Mouse (Mus musculus) kidney, adult 2 months (tissue): Measurements from ENCODE around the gene Kdelc2.

ENCODE experiments used
- CTCF ChIP-seq: fragments of 200-500 bp; conservative IDR thresholded peaks from 2 replicates; pipeline ENCODE4 v1.5.1; 2011; ENCODE audit warnings: low read depth, mild to moderate bottlenecking, control low read depth, low read length, moderate library complexity, mixed read lengths; ENCODE audit not compliant: insufficient read depth, insufficient read length
- POLR2A ChIP-seq: fragments of 200-500 bp; IDR thresholded peaks from one replicate; pipeline ENCODE4 v1.6.1; 2011; ENCODE audit warnings: low read depth, low read length, control low read depth

- TF ChIP-seq CTCF (no peak), POLR2A (no peak)
Measured at GRCm38 (mm10) chr9:53387431-53387830, 3.6 kb downstream of the Kdelc2 start.
